Mouse (Mus musculus): ENCODE results near the gene Klhdc7b.

Gene Klhdc7b

DNA sequence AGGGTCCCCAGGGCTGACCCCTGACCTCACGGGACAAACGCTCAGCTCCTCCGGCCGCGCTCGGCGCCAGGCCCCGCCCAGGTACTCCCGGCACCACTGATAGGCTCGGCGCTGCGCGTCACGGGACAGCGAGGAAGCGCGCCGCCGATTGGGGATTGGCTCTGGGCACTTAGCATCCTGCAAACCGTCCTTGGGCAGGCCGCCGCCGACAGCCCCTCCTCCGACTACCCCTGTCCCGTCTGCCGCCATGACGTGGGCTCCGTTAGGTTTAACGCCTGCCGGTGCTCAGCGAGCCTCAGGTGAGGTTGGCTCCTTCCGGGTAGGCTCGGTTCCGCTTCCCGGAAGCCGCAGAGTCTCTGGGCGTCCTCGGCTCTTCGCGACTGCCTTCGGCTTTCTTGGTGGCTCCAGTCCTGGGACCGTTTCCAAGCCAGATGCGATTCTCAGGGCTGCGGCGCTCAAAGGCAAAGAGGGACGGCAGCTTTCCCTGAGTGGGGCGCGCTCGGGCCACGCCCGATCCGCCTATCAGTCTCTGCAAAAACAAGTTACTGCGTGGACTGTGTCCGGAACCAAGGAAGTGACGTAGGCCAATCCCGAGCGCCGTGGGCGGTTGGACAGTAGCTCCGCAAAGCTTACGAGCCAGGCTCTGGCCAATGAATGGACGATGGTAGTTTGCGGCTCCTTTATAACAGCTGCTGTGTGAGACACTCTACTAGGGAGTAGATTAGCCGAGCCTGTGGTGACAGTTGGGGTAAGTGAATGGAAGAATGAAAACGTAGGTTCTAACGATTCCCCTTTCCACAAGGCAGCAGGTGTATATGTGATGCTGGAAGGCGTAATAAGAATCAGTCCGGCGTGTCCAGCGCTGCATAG, 44.9 kb downstream of the Klhdc7b start, which contains the start of the genes C730034F03Rik, Gm44502 and Chkb:
Gene C730034F03Rik, plus strand, starts transcription at position 238 of the 870 bp plus-strand sequence.
Gene Gm44502, minus strand, starts transcription at position 345 of the 870 bp plus-strand sequence.
Gene Chkb, minus strand, starts transcription at position 557 of the 870 bp plus-strand sequence.
- peak; percentile 91 for DNase-seq

DNA sequence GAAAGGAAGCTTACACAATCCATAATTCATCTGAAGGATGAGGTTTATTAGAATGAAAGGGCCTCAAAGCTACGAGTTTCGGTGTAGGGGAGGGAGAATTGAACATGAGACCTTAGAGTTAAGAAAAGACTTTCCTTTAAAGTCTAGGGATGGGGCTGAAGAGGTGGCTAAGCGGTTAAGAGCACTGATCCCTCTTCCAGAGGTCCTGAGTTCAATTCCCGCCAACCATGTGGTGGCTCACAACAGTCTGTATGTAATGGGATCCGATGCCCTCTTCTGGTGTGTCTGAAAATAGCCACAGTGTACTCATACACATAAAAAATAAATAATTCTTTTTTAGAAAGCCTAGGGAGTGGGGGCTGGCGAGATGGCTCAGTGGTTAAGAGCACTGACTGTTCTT, 45.6 kb downstream of the Klhdc7b start:
- DNase-seq: peak; percentile 49 to 56

GRCm38 (mm10) chr15:89430771-89431170, 46.1 kb downstream of the Klhdc7b start:
- peak; percentile 49 to 56 for DNase-seq

DNA sequence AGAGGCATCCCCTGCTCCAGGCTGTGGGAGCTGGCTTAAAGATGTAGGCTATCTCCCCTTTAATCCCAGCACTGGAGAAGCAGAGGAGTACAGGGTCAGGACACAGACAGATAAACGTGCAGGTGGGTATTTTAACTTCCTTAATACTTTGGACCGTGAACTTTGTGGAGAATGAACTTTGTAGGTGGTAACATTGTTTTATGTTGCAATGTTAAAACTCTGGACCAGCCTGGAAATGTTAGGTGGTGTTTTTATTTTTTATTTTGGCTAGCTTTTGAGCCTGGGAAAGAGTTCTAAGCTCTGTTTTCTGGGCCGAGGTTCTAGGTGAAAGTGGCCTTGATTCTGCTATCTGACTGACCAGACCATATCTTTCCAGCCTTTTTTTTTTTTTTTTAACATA, 46.6 kb downstream of the Klhdc7b start:
- DNase-seq: no peak

- no peak for DNase-seq
Observed at GRCm38 (mm10) chr15:89431806-89432205, 47.1 kb downstream of the Klhdc7b start.

GRCm38 (mm10) chr15:89432946-89433345, 48.2 kb downstream of the Klhdc7b start:
- no peak for DNase-seq

DNA sequence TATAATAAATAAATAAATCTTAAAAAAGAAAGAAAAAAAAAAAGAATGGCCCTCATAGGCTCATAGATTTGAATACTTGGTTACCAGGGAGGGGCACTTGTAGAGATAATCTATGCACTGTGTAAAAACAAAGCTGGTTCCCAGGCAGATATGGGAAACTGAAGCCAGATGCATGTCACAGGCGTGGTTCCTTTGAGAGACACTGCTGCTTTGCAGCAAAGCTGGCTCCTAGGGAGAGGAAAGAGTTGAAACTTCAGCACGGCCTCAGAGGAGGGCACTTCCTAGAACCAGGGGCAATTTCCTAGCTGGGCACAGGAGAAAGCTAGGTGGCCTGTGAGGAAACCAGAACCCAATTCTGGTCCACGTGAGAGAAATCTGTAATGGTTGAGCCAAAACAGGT, 49.4 kb downstream of the Klhdc7b start:
- no peak for DNase-seq

- DNase-seq: no peak
Observed at GRCm38 (mm10) chr15:89435878-89436277, 51.2 kb downstream of the Klhdc7b start.

Measured in B cell, adult 2 months (primary cell).